Mouse (Mus musculus) right cerebral cortex, postnatal 36 days (tissue): ENCODE results near the gene Pno1.
"Not testable (repeated sequence)": the region's sequence is repeated elsewhere in the genome, so short reads cannot be mapped to it uniquely, and the experiment has no call there.

Experiments used
- DNase-seq, 2 experiments: peaks; one replicate each; pipeline ENCODE4 v3.0.0; 2022; ENCODE audit warnings: low spot score in 2 of 2, mixed read lengths in 1 of 2

Gene Pno1

DNA sequence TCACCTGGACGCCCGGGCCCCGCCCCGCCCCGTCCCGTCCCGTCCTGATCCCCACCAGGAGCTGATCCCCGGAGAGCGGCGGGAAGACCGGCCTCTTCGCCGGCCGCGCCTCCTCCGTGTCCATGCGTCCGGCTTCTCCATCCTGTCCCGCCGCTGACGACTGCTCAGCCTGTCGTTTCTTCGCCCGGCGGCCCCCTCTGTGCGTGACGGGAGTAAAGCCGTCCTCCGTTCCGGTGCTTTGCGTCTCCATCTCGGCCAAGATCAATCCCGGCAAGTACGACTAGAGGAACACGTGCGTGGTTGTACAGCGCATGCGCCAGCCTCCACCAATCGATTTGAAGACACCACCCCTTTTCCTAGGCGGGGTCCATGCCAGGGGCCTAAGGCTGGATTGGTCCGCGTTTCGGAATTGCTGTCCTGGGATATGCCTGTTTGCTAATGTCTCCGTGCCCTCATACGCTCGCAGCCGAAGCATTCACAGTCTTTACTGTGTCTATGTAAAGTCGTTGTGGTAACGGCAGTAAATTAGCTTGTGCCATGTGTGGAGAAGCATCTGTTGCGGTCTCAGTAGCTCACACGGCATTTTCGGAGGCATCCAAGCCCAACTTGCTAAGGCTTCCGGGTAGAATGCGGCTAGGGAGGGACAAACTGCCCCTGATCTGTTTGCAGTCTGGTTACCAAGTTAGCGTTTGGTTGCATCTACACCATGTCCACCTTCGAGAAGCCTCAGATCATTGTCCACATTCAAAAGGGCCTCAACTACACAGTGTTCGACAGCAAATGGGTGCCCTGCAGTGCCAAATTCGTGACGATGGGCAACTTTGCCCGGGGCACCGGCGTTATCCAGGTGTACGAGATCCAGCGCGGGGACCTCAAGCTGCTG is at the start of gene Pno1:
Gene Pno1 (minus strand): TSS at position 311 of the 883 bp plus-strand sequence.
- DNase-seq, result peak; percentile 93 to 96

DNA sequence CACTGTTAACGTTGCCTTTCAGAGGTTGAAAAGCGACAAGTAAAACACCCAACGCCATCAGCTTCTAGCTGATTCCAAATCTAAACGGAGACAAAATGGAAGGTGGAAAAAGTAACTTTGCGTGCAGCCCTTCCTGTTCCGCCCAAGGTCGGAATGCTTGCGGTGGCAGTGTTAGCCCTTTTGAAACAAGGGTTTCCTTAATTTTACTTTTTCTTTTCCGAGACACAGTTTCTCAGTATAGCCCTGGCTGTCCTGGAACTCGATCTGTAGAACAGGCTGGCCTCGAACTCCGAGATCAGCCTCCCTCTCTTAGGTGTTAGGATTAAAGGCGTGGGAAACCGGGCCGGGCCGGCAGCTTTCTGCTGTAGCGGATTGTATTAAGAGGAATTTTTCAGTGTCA is 46.5 kb upstream of the Pno1 start:
- DNase-seq, result no peak

DNA sequence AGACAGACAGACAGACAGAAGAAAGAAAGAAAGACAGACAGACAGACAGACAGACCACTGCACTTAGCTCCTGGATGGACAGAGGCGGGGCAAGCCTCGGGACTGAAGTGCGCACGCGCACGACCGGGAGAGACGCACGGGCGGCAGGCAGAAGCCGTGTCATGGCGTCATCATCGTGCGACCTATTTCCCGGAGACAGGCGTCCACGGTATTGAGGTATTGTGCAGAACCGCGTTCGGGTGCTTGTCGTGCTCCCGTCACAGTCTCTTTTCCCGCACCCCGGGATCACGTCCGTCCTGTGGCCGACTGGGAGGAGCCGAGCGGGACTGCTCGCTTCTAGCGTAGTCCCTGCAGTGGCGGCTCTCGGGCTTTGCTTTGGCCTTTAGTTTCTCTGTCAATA is 46.1 kb upstream of the Pno1 start, which contains the start of gene C1d:
Gene C1d (plus strand): TSS at position 137 of the 400 bp plus-strand sequence.
- DNase-seq, result peak; percentile 93 to 94

DNA sequence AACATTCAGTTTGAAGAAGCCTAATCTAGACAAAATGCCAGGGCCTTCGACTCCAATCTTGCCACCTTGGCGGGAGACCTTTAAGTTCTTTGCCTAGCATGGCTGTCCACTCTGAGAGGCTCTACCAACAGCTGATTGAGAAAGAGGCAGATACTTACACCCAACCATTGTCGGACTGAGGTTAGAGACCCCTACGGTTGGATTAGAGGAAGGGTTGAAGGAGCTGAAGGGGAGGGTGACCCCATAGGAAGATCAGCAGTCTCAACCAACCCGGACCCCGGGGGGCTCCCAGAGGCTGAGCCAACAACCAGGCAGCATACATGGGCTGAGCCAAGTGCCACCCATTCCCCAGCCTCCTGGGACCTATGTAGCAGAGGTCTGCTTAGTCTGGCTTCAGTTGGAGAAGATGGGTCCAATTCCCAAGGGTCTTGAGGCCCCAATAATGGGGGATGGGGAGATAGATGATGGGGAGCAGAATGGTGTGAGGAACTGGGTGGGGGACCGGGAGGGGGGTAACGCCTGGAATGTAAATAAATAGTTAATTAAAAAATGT is 45.5 kb upstream of the Pno1 start:
- DNase-seq, result no peak

DNA sequence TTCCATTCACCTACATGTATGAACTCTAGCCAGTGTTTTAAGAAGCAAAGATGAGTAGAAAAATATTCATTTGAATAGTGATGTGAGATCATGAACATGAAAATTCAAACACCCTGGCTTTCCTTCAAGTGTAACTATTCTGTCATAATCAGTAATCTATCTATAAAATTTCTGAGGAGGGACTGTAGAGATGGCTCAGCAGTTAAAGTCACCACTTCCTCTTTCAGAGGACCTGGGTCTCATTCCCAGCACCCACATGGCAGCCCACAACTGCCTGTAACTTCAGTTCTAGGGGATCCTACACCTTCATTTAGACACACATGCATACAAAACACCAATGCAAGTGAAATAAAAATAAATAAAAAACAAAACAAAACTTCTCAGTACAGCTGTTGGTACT is 37.3 kb upstream of the Pno1 start:
- DNase-seq, result no peak

DNA sequence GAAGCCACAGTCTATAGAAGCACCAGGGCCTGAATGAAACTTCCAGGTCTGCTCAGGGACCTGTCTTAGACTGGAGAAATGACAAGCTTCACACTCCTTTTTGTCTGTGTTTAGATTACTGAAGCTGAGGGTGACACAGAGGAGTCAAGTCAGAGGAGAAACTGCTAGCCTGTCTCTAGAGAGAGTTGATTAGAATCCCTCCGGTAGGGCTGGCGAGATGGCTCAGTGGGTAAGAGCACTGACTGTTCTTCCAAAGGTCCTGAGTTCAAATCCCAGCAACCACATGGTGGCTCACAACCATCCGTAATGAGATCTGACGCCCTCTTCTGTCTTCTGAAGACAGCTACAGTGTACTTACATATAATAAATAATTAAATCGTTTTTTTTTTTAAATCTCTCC is 27.2 kb upstream of the Pno1 start:
- not testable (repeated sequence) for DNase-seq

DNA sequence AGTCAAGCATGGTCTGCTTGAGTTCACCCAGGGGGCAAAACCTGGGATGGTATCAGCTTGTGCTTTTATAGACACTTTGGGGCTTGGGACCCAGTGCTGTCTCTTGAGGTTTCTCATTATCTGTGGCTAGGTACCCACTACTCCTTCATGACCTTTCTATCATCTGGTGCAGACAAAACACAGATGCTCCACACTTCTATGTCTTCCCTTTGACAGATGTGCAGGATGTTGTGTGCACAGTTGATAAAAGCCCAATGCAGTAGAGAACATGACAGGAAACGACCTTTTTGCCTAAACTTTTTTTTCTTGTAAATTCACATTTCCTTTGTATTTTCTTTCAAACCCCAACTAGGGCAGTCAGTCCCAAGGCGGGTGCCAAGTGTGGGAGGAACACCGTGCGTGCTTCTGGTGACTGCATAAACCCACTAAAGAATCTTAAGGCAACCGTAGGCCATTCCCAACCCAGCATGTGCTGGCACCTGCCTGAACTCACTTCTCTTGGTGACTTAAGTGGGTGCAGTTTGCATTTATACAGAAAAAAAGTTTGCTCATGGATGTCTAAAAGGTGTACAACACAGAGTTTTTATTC is 25.2 kb upstream of the Pno1 start:
- DNase-seq, result peak in 1 of 2 experiments; percentile 20

DNA sequence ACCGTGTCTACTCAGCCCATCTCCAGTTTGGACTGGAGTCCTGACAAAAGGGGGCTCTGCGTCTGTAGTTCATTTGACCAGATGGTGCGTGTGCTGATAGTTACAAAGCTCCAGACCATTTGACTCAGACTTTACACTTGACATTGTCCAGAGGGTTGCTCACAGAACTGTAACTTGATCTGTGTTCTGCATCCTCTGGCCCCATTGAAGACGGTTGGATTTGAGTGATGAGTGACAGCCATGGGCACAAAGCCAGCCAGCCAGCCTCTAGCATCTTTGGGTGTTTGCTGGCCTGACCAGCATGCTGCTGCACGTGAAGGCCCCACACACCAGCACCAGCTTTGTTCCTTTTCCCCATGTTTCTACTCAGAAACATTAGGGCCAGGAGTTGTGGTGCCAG is 21.4 kb upstream of the Pno1 start:
- no peak for DNase-seq

DNA sequence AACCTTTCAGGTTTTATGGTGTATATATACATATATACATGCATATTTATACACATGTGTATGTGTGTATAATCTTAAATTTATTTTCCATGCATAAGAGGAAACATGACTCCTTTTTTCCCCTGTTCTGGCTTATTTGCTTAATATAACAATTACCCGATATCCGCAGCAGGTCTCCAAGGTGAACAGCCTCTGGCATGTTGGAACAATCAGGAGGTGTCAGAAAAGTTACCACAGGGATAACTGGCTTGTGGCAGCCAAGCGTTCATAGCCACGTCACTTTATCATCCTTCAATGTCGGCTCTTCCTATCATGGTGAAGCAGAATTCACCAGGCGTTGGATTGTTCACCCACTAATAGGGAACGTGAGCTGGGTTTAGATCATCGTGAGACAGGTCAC is 9.8 kb upstream of the Pno1 start:
- DNase-seq, result no peak

DNA sequence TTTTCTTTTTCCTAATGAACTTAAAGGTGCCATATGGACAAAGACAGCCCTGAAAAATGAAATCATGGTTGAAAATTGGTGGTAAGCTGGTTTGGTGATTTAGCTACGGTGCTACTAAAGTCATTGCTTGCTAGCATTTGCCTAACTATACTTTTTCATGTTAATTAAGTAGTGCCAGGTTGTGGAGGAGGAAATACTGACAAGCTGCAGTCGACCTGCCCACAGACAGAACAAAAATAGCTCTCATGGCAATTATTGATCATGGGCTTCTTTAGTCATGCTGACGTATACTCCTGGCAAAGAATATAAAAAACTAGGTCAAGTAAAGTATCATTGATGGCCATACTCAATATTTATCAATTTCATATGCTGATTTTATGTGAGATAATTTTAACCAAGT is 4.1 kb upstream of the Pno1 start:
- no peak for DNase-seq

DNA sequence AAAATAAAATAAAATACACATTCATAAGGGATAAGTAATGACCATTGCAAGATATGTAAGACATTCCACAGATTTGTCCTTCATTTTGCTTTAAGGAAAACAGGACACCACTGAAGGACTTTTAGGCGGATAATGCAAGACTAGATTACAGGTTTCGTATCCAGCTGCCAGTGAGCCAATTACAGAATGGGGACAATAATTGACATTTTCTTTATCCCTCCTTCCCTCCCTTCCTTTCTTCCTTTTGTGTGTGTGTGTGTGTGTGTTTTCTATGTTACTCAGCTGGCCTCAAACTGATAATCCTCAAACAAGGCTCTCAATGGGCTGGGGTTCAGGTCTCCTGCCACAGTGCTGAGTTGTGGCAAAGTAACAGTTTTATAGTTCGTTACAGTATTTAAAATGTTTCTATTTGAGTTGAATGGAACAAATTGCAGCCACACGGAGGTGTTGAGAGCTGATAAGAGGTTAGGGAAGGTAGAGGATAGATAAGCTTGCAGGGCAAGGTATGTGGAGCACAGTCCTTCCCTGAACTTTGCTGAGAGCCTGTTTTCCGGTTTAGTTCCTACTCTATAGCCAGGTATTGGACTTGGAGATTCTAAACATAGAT is 1.6 kb upstream of the Pno1 start:
- no peak for DNase-seq

DNA sequence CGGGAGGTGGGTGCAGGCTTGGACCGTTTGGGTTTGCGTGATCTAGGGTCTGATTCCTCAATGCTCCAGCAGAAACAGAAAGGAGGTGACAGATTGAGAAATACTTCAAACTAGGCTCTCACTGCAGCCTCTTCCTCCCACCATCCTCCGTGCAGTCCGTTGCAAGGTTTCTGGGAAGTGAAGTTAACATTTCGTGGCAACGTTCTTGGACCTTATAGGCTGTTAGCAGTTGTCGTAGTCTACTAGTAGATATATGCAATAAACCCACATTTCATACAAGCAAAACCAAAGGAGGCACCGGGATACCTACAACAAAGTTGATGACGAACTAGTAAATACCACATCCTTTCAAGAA is 750 bp upstream of the Pno1 start:
- DNase-seq, result no peak

DNA sequence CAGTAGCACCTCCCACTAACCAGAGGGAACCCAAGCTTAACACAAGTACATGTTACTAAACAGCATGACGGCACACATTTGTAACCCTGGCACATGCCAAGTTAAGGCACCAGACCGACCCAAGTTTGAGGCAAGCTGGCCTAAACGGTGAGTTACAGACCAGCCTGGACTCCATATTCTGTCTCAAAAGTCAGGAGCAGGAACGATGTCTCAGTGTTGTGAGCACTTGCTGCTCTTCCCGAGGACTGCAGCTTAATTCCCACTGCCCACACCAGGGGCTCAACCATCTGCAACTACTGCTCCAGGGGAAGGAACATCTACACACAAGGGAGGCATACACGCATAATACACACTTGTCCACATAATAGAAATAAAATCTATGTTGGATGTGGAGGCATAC is 8.9 kb downstream of the Pno1 start:
- no peak for DNase-seq

DNA sequence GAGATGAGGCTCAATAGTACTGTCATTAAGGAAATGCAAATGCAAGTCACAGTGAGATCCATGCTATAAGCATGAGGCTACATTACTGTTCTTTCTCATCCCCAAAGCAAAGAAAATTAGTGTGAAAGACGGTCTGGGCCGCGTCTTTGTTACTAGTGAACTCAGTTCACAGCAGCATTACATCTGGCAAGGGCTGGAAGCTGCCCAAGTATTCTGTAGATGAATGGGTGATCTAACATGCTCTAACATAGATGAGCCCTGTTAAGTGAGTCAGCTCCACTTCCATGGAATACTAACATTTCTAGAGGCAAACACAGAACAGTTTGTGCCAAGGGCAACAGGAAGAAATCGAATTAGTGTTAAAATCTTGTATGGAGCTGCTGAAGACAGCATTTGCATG is 10.4 kb downstream of the Pno1 start:
- DNase-seq, result no peak

DNA sequence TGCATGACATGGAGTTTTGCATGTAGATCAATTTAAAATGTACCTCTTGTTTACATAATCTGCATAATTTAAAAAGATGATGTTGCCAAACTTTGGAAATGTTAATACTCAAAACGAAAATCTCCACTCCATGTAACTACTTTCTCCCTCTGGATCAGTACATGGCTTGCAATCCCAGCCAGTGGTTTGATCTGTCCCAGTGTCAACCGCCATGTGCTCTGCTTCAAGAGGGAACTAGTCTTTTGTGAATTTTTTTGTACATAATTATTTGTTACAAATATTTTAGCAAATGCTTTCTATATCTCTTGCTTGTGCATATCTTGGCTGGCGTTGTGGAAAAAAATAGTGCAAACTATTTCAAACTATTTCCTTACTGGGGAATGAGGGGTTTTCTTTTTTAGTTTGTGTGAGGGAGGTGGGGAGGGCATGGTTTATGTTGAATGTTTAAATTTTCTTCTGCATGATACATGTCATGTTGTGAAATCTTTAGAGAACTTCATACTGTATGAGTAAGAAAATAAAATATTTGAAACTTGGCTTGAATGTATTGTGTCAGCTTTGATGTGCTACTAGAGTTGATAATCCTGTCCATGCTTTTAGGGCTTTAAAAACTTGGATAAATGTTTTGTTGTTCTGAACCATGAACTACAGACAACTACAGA is 11.4 kb downstream of the Pno1 start:
- no peak for DNase-seq

DNA sequence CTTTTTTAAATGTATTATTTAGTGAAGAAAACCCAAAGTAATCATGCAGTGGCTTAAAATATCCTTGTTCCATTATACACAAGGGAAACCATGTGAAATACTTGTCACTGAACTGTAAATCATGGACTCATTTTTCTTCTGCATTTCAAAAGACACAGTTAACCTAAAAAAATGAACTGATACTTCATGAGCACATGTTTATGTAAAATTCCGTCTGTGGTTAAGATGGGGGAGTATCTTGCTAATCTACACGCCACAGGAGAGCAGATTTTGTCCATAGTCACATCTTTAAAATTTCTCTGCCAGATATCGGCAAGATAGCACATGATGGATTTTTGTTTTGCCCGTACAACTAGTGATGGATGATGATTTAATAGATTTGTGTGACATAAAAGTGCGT is 12.2 kb downstream of the Pno1 start:
- no peak for DNase-seq

DNA sequence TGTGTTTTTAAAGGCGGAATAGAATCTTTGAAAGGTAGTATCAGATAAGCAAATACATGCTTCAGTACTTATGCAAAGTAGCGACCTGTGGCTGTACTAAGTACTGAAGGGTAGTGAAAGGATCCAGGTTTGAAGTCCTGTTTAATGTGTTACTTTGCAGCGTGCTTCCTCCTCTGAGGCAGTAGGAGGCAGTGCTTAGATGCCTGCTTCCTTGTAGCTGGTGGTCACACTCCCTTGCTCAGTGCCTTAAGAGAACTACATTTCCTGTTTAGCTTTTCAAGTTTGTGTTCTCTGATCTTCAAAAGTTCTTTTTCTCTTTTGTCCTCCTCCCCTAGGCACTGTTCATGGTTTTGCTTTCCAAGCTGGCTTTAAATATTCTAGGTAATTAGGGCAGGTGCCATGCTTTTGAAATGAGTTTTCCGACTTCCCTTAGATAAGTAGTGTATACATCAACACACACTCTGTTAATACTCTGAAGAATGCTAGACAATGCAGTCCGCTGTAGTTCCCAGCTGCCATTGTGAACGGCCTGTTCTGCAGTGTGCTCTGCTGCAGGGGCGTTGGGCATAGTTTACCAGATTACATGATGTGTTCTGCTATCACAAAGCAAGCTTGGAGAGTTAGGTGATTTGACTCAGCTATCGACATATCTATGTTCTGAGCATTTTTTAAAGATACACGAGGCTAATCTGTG is 19.1 kb downstream of the Pno1 start:
- DNase-seq, result no peak

DNA sequence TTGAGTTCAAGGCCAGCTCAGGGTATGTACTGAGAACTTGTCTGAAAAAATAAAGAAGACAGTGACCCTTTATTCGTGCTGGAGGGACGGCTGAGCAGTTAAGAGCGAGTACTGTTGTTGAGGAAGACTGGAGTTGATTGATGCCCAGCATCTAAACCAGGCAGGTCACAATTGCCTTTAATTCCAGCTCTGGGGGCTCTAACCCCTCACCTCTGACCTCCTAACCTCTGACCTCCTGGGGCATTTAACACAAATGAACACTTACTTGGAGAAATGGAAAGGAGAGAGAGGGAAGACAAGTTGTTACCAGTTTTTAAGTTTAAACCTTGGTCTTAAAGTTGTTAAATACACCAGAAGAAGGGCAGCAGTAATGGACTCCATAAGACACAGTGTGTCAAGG is 22.6 kb downstream of the Pno1 start:
- DNase-seq, result no peak

DNA sequence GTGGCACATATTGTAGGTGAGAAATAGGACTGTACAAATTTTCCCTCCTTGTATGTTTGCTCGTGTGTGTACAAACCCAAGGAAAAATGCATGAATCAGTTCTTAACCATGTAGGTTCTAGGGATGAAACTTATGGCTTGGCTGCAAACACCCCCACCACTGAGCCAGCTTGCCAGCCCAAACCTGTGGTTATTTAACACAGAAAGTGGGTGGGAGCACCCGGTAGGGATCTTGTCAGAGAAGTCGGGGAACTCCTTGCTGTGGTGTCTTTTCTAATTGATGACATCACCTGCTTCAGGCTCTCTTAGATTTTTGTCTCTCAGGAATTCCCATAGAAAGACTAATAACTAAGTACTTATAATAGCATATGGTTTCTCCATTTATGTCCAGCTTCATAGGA is 23.7 kb downstream of the Pno1 start:
- DNase-seq, result no peak

DNA sequence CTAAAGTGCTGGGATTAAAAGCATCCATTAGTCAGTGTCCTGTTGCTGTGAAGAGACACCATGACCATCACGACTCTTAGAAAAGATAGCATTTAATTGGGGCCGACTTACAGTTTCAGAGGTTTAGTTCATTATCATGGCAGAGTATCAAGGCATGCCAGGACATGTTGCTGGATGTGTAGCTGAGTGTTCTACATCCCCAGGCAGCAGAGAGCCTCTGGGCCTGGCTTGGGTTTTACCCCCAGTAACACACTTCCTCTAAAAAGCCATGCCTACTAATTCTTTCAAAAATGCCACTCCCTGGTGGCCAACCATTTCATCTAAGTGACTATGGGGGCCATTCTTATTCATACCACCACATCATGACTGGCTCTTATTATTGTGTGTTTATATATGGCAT is 28.2 kb downstream of the Pno1 start:
- no peak for DNase-seq

DNA sequence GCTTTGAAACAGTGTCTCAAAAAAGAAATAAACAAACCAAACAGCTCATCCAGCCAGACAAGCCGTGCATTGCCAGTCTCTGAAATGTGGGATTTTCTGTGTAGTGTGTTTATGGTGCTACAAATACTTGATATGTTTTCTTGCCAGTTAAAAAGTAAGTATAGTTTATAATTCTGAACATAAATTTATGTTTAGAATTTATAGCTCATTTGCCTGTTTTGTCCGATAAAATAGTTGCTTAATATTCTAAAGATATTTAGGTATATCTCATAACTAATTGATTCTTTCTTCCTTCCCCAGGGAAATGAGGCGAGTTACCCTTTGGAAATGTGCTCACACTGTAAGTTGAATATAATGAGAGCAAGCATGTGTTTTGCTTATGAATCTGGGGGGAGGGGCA is 29.6 kb downstream of the Pno1 start, which contains the start of gene Wdr92:
Gene Wdr92 (plus strand): TSS at position 301 of the 400 bp plus-strand sequence.
- DNase-seq, result no peak

DNA sequence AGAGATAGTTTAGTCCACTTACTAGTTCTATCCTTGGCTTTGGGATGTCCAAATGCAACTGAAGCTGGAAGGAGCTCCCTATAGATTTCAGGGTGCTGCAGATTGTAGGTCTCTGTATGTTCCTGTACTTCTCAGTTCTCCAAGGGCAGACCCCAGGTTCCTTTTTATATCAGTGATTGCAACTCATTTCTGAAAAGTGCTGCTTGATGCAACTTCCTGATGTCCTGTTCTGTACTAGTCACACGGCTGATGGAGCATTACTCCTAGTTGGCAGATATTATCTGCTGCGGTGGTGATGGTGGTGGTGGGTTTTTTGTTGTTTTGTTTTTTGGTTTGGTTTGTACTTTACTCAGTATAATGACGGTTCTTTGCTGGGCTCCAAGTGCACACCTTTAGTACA is 30.6 kb downstream of the Pno1 start:
- no peak for DNase-seq
